Comparison of ENCODE assay signal across 13 mouse cellular contexts in genomic region chr3:132876011-132876708, GRCm38 (mm10).
DNase-seq lines count a peak whose midpoint lies in the region; ATAC-seq lines count a peak whose summit lies in the region.
"Had no signal": no experiment of that assay in that cellular context is flagged by ENCODE, and none has a peak within 500 bp of the region (broad histone marks: within the 10 kb centered on the region; RNA-seq: fewer than 3 reads in every experiment).

No protein-coding gene starts in this region.

- H3K27ac ChIP-seq in midbrain, embryonic 13.5 days = no peak overlapping the region
- H3K27ac ChIP-seq in midbrain, embryonic 16.5 days (ENCODE audit: low read length) = no peak overlapping the region
- H3K27ac ChIP-seq in kidney, embryonic 16.5 days (ENCODE audit: low read length) = peak overlapping the region; percentile 91
- H3K27ac ChIP-seq: liver, embryonic 14.5 days; neural tube, embryonic 13.5 days; stomach, embryonic 15.5 days had no signal

- H3K4me2 ChIP-seq in midbrain, embryonic 13.5 days (replicated peaks) = peak overlapping the region; percentile 6; the same call in 1 of the 2 replicates
- H3K4me2 ChIP-seq in midbrain, embryonic 16.5 days (ENCODE audit: low read length) = no peak overlapping the region
- peak overlapping the region; percentile 42 for H3K4me2 ChIP-seq in kidney, embryonic 16.5 days (replicated peaks; ENCODE audit: low read depth, low read length)
- H3K4me2 ChIP-seq: heart, embryonic 11.5 days; neural tube, embryonic 13.5 days; stomach, embryonic 15.5 days had no signal

- H3K27me3 ChIP-seq in midbrain, embryonic 13.5 days = no peaks in the 10 kb centered on the region
- no peaks in the 10 kb centered on the region for H3K27me3 ChIP-seq in midbrain, embryonic 16.5 days (ENCODE audit: control insufficient read depth, insufficient read depth, low read depth, low read length)
- no peaks in the 10 kb centered on the region for H3K27me3 ChIP-seq in kidney, embryonic 16.5 days (ENCODE audit: insufficient read depth, low read length)
- H3K27me3 ChIP-seq: neural tube, embryonic 13.5 days; stomach, embryonic 15.5 days had no signal

- WGBS in midbrain, embryonic 13.5 days = 44% methylated on average over 14 of the region's 14 CpGs
- WGBS in midbrain, embryonic 16.5 days = 43% methylated on average over 14 of the region's 14 CpGs
- WGBS in kidney, embryonic 16.5 days = 32% methylated on average over 14 of the region's 14 CpGs

- peaks cover 17% of the 10 kb centered on the region for H3K4me1 ChIP-seq in midbrain, embryonic 13.5 days (replicated peaks)
- 0 out of 2 replicates have a peak, but pooled peaks cover 2% of the 10 kb centered on the region for H3K4me1 ChIP-seq in midbrain, embryonic 16.5 days (ENCODE audit: control insufficient read depth, insufficient read depth, low read length)
- H3K4me1 ChIP-seq in kidney, embryonic 16.5 days (ENCODE audit: insufficient read depth, low read length) = peaks cover 31% of the 10 kb centered on the region
- H3K4me1 ChIP-seq: neural tube, embryonic 13.5 days; stomach, embryonic 15.5 days had no signal

- ATAC-seq in midbrain, embryonic 13.5 days = peak; percentile 18; the same call in 1 of the 2 replicates
- no peak for ATAC-seq in midbrain, embryonic 16.5 days
- ATAC-seq in kidney, embryonic 16.5 days (ENCODE audit: low FRiP score, low TSS enrichment) = peak; percentile 94

- no peaks in the 10 kb centered on the region for H3K9me3 ChIP-seq in midbrain, embryonic 13.5 days
- H3K9me3 ChIP-seq in midbrain, embryonic 16.5 days (replicated peaks; ENCODE audit: control insufficient read depth, low read length, poor library complexity, severe bottlenecking) = no peaks in the 10 kb centered on the region
- no peaks in the 10 kb centered on the region for H3K9me3 ChIP-seq in kidney, embryonic 16.5 days (ENCODE audit: low read length)
- H3K9me3 ChIP-seq: neural tube, embryonic 13.5 days; stomach, embryonic 15.5 days had no signal

- H3K4me3 ChIP-seq in midbrain, embryonic 13.5 days (replicated peaks) = no peak overlapping the region
- no peak overlapping the region for H3K4me3 ChIP-seq in midbrain, embryonic 16.5 days (ENCODE audit: low read depth, low read length)
- H3K4me3 ChIP-seq in kidney, embryonic 16.5 days (ENCODE audit: low read length) = peak overlapping the region; percentile 11; the same call in 1 of the 2 replicates
- H3K4me3 ChIP-seq: neural tube, embryonic 13.5 days; stomach, embryonic 15.5 days had no signal

- H3K36me3 ChIP-seq in midbrain, embryonic 13.5 days = no peaks in the 10 kb centered on the region
- H3K36me3 ChIP-seq in midbrain, embryonic 16.5 days (ENCODE audit: control insufficient read depth, insufficient read depth, low read length) = no peaks in the 10 kb centered on the region
- H3K36me3 ChIP-seq in kidney, embryonic 16.5 days (ENCODE audit: insufficient read depth, low read length) = no peaks in the 10 kb centered on the region
- H3K36me3 ChIP-seq: neural tube, embryonic 13.5 days; stomach, embryonic 15.5 days had no signal

- no peak overlapping the region for H3K9ac ChIP-seq in midbrain, embryonic 13.5 days (replicated peaks)
- no peak overlapping the region for H3K9ac ChIP-seq in midbrain, embryonic 16.5 days (ENCODE audit: low read depth, low read length)
- H3K9ac ChIP-seq in kidney, embryonic 16.5 days (replicated peaks; ENCODE audit: low read length) = no peak overlapping the region
- H3K9ac ChIP-seq: liver, embryonic 14.5 days; neural tube, embryonic 13.5 days; stomach, embryonic 15.5 days had no signal

- DNase-seq in adrenal gland, postnatal 10 days = peak; percentile 30
- no peak for DNase-seq in adrenal gland, adult 8-10 months
- DNase-seq in layer of hippocampus, adult 18-20 months (ENCODE audit: low spot score in 2 of 2) = no peak
- DNase-seq in urinary bladder, postnatal 4 days (ENCODE audit: low spot score in 2 of 2) = no peak
- DNase-seq in lung, adult 18-20 months = no peak
- DNase-seq: thymus, postnatal 36 days had no signal
